Mouse (Mus musculus): Measurements from ENCODE around the gene Tmcc3. TPM values are rescaled to one million over a fixed set of nuclear protein-coding genes. Genes with fewer than 3 reads are reported as not detected.

Tmcc3 gene
- total RNA-seq, 2 experiments from 2014 or later: 43.9 to 44.3 TPM

DNA sequence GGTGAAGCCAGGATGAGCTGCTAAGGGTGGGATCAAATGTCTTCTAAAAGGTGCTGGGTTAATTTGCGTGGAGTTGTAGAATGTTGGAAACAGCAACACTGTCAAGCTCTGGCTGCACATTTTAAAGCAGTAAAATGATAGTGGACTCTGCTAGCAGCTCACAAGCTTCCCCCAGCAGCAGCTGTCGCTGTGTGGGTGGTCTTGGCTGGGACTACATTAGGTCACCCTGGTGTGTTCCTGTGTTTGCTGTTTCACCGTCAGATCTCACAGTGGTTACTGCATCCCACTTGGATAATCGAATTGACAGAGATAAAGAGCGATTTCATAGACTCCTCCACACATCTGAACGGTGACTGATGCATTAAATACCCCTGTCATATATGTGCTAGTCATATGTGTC, 146.9 kb downstream of the Tmcc3 start:
- Histone ChIP-seq H3K4me3 (no peak overlapping the region), H3K27ac (no peak overlapping the region)
- no peak for DNase-seq (ENCODE audit: low spot score in 2 of 2)
- no peak for TF ChIP-seq CTCF (conservative IDR thresholded peaks at IDR 0.05)

DNA sequence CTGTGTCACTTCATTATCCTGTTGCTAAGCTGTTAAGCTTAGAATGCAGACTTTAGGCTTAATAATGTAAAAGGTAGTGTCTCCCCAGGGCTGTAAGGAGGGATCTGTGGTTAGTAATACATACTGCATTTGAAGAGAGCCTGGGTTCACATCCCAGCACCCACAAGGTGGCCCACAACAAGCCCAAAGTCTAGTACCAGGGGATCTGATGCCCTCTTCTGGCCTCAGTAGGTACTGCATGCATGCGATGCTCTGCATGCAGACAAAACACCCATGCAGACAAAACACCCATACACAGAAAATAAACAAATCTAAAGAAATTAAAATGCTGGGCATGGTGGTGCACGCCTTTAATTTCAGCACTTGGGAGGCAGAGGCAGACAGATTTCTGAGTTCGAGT, 149.6 kb downstream of the Tmcc3 start:
- peak; percentile 75 for TF ChIP-seq CTCF (conservative IDR thresholded peaks at IDR 0.05)
- H3K4me3 ChIP-seq: no peak overlapping the region
- DNase-seq (ENCODE audit: low spot score in 2 of 2): no peak

DNA sequence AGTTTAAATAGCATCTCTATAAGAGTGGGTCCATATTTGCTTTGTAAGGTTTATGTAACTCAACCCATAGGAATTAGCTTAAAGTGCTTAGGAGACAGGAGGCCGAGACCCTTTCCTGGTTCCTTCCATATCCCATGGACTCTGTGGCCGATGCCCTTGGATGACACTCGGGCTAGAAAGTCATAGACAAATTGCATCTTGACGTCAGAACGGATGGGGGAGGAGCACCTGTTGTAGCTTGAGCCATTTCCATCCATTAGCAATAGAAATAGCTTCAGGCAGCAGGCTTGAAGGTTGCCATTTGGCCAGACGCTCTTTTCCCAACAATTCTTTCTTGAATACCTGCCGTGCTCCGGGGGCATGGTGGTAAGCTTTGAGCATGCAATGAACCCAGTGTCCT, 150.1 kb downstream of the Tmcc3 start:
- no peak for DNase-seq (ENCODE audit: low spot score in 2 of 2)
- no peak for TF ChIP-seq CTCF (conservative IDR thresholded peaks at IDR 0.05)
- H3K4me3 ChIP-seq: no peak overlapping the region
- H3K27ac ChIP-seq: no peak overlapping the region

More for the DNA sequence above, 149.6 kb downstream of the Tmcc3 start:
- no peak overlapping the region for H3K27ac ChIP-seq

DNA sequence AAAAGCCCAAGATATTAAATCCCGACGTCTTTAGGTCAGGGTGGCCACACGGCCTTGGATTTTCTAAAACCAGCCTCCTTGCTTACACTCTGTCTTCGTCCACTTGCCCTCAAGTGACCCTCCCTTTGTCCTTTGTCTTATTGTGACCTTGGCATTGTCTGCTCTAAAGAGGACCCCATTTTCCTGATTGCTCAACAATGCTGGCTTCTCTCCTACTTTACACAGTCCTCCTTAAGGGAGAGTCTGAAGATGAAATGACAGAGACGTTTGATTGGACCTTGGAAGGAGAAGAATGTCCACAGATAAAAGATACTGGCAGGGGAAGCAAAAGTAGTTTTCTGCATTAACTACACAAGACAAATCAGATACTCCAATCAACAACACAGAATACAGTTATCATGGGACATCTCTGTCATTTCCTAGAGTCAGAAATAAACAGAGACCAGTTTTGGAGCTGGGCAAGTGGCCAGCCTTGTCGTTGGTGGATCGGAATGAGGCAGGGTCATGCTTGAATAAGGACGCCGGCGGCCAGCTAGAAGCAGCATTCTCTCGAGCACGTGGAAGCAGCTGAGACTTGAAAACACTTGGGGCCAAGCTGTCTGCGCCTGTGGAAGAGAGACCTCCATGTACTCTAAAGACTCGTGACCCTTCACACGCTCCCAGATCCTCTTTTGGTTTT, 150.8 kb downstream of the Tmcc3 start:
- TF ChIP-seq CTCF (conservative IDR thresholded peaks at IDR 0.05): no peak
- Histone ChIP-seq H3K27ac (peak overlapping the region; percentile 11; the same call in 1 of the 2 replicates), H3K4me3 (no peak overlapping the region)
- no peak for DNase-seq (ENCODE audit: low spot score in 2 of 2)

DNA sequence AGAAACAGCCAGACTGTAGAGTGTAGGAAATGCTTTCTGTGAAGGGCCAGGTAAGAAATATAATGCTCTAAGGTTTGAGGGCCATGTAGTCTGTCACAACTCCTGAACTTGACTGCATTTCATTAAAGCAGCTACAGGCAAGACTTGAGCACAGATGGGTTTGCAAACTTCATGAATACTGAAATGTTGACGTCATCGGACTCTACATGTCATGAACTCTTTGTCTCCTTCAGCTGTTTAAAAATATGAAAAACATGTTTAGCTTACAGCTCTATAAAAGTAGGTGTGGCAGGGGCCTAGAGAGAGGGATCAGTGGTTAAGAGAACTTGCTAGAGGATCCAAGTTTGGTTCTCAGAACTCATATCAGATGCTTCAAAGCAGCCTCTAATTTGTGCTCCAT, 151.7 kb downstream of the Tmcc3 start:
- DNase-seq (ENCODE audit: low spot score in 2 of 2): no peak
- no peak overlapping the region for H3K4me3 ChIP-seq
- no peak overlapping the region for H3K27ac ChIP-seq
- TF ChIP-seq CTCF (conservative IDR thresholded peaks at IDR 0.05): no peak

DNA sequence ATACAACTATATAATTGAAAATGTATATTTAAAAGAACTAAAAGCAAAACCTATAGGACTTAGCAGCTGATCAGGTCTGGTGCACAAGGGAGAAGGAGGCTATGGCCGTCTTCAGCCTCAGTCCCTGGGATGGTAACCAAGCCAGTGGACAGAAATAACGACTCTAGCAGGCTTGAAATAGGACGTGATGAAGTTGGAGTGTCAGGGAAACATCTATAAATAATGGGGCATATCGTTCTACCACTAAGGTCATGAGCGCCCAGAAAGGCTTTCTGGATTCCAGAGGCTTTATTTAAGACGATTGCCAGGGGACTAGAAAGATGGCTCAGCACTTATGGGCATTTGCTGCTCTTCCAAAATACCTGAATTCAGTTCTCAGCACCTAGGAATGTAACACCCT, 153.9 kb downstream of the Tmcc3 start:
- H3K4me3 ChIP-seq: no peak overlapping the region
- no peak for TF ChIP-seq CTCF (conservative IDR thresholded peaks at IDR 0.05)
- DNase-seq (ENCODE audit: low spot score in 2 of 2): no peak
- H3K27ac ChIP-seq: no peak overlapping the region

DNA sequence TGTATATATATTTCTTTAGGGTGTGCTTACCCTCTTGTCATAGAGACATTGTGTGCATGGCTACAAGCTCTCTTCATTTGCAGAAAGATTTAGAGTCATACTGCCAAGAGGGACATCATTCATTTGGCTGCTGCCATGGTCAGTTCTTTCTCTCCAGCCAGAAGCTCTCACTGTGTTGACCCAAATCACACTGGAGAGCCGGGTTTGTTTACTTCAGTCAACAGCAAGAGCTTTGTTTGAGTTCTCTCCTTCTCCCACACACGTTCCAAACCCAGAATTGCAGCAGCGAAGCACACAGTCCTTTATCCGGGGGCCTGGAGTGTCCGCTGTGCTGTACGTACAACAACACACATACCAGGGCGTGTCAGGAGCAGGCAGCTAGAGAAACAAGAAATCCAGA, 154.6 kb downstream of the Tmcc3 start:
- Histone ChIP-seq H3K4me3 (no peak overlapping the region), H3K27ac (peak overlapping the region; percentile 88)
- DNase-seq (ENCODE audit: low spot score in 2 of 2): peak; percentile 42 to 60
- TF ChIP-seq CTCF (conservative IDR thresholded peaks at IDR 0.05): no peak

DNA sequence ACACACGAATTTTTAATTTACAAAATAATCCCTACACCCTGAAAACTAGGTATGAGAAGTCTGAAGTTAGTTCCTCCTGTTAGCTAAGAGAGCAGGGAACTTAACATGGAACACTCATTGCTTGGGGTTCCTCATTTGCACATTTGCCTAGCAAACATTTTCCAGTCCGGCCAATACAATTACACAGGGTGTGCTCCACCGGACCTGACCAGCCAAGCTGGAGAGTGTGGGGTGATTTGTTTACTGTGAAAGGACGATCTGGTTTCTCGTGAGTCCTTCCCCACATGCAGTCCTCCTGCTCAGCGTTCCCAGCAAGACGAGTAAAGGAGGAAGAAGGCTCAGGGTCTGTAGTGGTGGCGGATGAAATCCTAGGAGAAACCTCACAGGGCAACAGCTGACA, 159.7 kb downstream of the Tmcc3 start:
- TF ChIP-seq CTCF (conservative IDR thresholded peaks at IDR 0.05): no peak
- Histone ChIP-seq H3K4me3 (no peak overlapping the region), H3K27ac (no peak overlapping the region)
- DNase-seq (ENCODE audit: low spot score in 2 of 2): no peak

DNA sequence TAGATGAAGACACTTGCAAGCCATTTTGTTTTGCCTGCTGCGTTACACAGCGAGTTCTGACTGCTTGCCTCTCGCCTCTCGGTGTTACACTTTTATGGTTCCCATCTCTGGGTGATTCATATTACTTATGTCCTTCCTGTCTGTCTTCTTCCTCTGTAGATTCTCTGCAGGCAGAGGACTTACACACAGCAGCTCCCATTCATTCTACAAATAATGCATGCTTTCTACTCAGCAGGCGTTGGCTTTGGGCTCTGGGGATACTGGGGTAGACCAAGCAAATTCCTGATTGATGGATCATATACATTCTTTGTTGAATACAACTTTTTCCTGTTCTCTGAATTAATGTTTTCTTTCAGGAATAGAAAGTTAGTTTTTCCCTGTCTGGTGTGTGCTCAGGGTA, 161.8 kb downstream of the Tmcc3 start:
- no peak overlapping the region for H3K27ac ChIP-seq
- no peak overlapping the region for H3K4me3 ChIP-seq
- no peak for TF ChIP-seq CTCF (conservative IDR thresholded peaks at IDR 0.05)

DNA sequence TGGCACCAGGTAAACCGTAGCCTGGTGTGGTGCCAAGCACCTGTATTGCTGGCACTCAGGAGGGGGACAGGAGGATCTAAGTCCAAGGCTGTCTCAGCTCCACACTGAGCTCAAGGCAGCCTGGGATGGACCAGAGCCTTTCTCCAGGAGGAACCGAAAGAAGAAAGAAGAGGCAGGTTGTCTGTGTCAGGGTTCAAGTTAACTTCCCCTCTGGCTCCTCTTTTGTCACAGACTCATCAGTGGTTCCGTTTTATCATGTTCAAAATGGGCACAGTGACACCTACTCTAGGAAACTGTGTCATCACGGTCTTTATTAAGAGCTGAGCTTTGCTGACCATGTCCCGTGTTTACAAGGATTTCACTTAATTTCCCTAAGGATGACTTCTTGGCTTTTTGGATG, 162.4 kb downstream of the Tmcc3 start:
- H3K27ac ChIP-seq: no peak overlapping the region

More for the DNA sequence above, 161.8 kb downstream of the Tmcc3 start:
- no peak for DNase-seq (ENCODE audit: low spot score in 2 of 2)

DNA sequence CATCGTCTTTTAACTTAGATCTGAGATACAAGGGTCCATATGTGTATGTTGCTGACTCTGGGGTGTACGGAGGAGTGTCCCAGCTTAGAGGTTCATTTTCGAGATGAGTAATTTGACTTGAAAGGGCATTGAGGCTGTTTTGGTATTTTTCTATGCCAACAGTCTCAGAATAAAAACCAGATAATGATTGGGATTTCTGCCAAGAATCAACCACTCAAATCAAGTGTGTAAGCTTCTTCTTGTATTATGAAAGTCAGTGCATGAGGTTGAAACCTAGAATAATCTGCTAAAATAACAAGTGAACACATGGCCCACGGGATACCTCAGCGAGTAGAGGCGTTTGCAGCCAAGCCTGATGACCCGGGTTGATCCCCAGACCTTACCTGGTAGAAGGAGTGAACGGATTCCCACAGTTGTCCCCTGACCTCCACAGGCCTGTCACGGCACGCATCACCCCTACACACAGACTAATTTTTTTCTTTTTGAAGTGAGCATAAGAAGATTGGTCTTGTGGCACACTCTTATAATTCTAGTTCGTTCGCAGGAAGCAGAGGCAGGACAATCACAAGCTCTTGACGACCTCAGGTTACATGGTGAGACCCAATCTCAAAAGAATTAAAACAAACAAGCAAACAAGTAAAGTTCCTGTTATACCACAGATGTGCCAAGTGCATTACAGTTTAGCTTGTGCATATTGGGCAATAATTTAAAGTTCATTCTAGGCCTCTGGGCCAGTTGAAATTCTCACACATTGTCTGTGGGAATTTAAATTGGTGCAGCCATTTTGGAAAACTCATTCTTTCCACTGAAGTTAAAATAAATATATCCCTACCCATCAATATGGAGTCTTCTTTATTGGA, 165.8 kb downstream of the Tmcc3 start:
- TF ChIP-seq CTCF (conservative IDR thresholded peaks at IDR 0.05): no peak
- no peak for DNase-seq (ENCODE audit: low spot score in 2 of 2)
- Histone ChIP-seq H3K4me3 (no peak overlapping the region), H3K27ac (no peak overlapping the region)

More for the DNA sequence above, 162.4 kb downstream of the Tmcc3 start:
- no peak overlapping the region for H3K4me3 ChIP-seq
- DNase-seq (ENCODE audit: low spot score in 2 of 2): no peak
- no peak for TF ChIP-seq CTCF (conservative IDR thresholded peaks at IDR 0.05)

DNA sequence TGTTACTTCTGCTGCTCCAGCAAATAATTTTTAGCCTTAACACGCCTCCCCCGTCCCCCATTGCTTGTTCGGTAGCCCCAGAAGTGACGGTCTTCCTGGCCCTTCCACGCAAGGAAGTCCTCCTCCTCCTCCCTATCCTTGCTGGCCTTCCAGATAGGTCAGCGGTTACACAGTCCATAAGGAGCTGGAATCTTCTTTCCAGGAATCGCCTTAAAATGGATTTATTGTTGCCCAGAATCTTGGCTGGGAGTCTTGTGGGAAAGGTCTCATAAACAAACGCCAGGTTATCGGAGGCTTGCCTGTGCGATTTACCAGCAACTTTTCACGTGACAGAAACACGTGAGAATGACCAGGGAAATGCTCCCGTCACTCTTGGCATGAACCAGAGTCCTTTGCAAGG, 167.9 kb downstream of the Tmcc3 start:
- H3K4me3 ChIP-seq: peak overlapping the region; percentile 4; the same call in 1 of the 2 replicates
- TF ChIP-seq CTCF (conservative IDR thresholded peaks at IDR 0.05): no peak
- DNase-seq (ENCODE audit: low spot score in 2 of 2): no peak
- H3K27ac ChIP-seq: peak overlapping the region; percentile 29; the same call in 1 of the 2 replicates

DNA sequence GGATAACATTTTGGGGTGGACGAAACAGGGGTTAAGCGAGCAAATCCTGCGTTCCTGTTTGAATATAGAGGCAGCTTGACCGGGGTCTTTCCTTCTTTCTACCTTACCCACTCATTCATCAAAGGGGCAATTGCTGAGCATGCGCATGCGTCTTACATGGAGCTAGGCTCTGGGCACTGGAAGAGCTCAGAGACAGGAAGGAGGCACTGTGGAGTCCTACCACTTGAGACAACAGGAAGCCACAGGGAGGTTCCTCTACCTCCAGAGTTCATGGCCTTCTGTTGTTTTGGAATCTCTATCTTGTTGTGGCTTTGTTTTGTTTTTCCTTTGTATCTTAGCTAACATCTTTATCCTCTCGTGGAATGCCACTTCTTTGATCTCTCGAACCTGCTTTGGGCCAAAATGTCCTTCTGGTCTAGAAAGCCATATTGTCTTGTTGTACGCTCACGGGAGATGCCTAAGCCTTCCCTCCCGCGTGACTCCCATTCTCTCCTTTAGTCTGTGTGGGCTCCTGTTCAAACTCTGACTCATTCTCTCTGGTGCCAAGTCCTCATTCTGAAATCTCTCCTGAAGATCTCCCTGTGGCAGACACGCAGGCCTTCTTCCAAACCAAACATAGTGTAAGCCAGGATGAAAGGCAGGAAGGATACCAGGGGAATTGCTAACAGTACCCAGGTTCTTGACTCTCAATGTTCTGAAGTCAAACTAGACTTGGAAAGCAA, 168.8 kb downstream of the Tmcc3 start:
- peak in 1 of 2 experiments; percentile 56 for DNase-seq (ENCODE audit: low spot score in 2 of 2)
- TF ChIP-seq CTCF (conservative IDR thresholded peaks at IDR 0.05): no peak
- peak overlapping the region; percentile 29; the same call in 1 of the 2 replicates for H3K27ac ChIP-seq
- H3K4me3 ChIP-seq: peak overlapping the region; percentile 4; the same call in 1 of the 2 replicates
